Mouse (Mus musculus): ENCODE measurements around the gene Cadm3.

Cadm3 gene

GRCm38 (mm10) chr1:173357799-173358198 is 9.7 kb downstream of the Cadm3 start:
- DNase-seq (ENCODE audit: low read depth), result no peak

- DNase-seq (ENCODE audit: low read depth), result no peak
These were observed 10.8 kb downstream of the Cadm3 start for GRCm38 (mm10) chr1:173356699-173357098.

GRCm38 (mm10) chr1:173355107-173355846 is 12.2 kb downstream of the Cadm3 start:
- no peak for DNase-seq (ENCODE audit: low read depth)

- no peak for DNase-seq (ENCODE audit: low read depth)
These were observed 17.0 kb downstream of the Cadm3 start, which contains the start of gene Aim2 for GRCm38 (mm10) chr1:173350372-173350957. Aim2 (plus strand) TSS chr1:173350879.

GRCm38 (mm10) chr1:173349946-173350345 is 17.5 kb downstream of the Cadm3 start:
- DNase-seq (ENCODE audit: low read depth), result no peak

- DNase-seq (ENCODE audit: low read depth), result no peak
These were observed 18.3 kb downstream of the Cadm3 start for GRCm38 (mm10) chr1:173349192-173349591.

GRCm38 (mm10) chr1:173348527-173348926 is 19.0 kb downstream of the Cadm3 start:
- DNase-seq (ENCODE audit: low read depth), result no peak

- DNase-seq (ENCODE audit: low read depth), result no peak
These were observed 22.4 kb downstream of the Cadm3 start for GRCm38 (mm10) chr1:173345112-173345511.

GRCm38 (mm10) chr1:173343934-173344333 is 23.6 kb downstream of the Cadm3 start:
- no peak for DNase-seq (ENCODE audit: low read depth)

- DNase-seq (ENCODE audit: low read depth), result no peak
These were observed 25.1 kb downstream of the Cadm3 start for GRCm38 (mm10) chr1:173342425-173342824.

- peak; percentile 3 for DNase-seq (ENCODE audit: low read depth)
These were observed 28.0 kb downstream of the Cadm3 start for GRCm38 (mm10) chr1:173339543-173339942.

- DNase-seq (ENCODE audit: low read depth), result no peak
These were observed 30.5 kb downstream of the Cadm3 start for GRCm38 (mm10) chr1:173337008-173337407.

- no peak for DNase-seq (ENCODE audit: low read depth)
These were observed 31.6 kb downstream of the Cadm3 start for GRCm38 (mm10) chr1:173335903-173336302.

GRCm38 (mm10) chr1:173333312-173334253 is 33.9 kb downstream of the Cadm3 start, which contains the start of gene Ackr1:
Ackr1 (minus strand) TSS chr1:173333750.
- no peak for DNase-seq (ENCODE audit: low read depth)

- no peak for DNase-seq (ENCODE audit: low read depth)
These were observed 35.1 kb downstream of the Cadm3 start for GRCm38 (mm10) chr1:173332418-173332817.

- DNase-seq (ENCODE audit: low read depth), result no peak
These were observed 37.8 kb downstream of the Cadm3 start for GRCm38 (mm10) chr1:173329743-173330142.

GRCm38 (mm10) chr1:173329185-173329584 is 38.3 kb downstream of the Cadm3 start:
- no peak for DNase-seq (ENCODE audit: low read depth)

- no peak for DNase-seq (ENCODE audit: low read depth)
These were observed 39.0 kb downstream of the Cadm3 start for GRCm38 (mm10) chr1:173328446-173328845.

GRCm38 (mm10) chr1:173326552-173326951 is 40.9 kb downstream of the Cadm3 start:
- DNase-seq (ENCODE audit: low read depth), result no peak

- DNase-seq (ENCODE audit: low read depth), result no peak
These were observed 42.1 kb downstream of the Cadm3 start for GRCm38 (mm10) chr1:173325395-173325794.

GRCm38 (mm10) chr1:173324961-173325360 is 42.5 kb downstream of the Cadm3 start:
- no peak for DNase-seq (ENCODE audit: low read depth)

- DNase-seq (ENCODE audit: low read depth), result no peak
These were observed 43.5 kb downstream of the Cadm3 start for GRCm38 (mm10) chr1:173323839-173324585.

All from fibroblast of lung, adult 2 months (primary cell).